Mouse (Mus musculus) layer of hippocampus, postnatal 36 days (tissue): ENCODE results near the gene Cinp. TPM values are rescaled to one million over a fixed set of nuclear protein-coding genes. Genes with fewer than 3 reads are reported as not detected.

Experiments used
- DNase-seq, 2 experiments: peaks; one replicate each; pipeline ENCODE4 v3.0.0; 2022
- total RNA-seq, 2 experiments: library from RNA; stranded (reverse); gene quantifications; 2 replicates each; pipeline ENCODE4 v1.2.3; 2021

The Cinp gene
- 10 to 100 TPM; 58.5 to 68.2 TPM for total RNA-seq

- DNase-seq, result peak; percentile 97
Measured at GRCm38 (mm10) chr12:110889036-110890020, at the start of gene Cinp, which contains the start of gene Tecpr2. Gene Cinp (minus strand): TSS chr12:110889145. Gene Tecpr2 (plus strand): TSS chr12:110889264.

- DNase-seq, result no peak
Measured at GRCm38 (mm10) chr12:110937496-110937895, 48.6 kb upstream of the Cinp start.

GRCm38 (mm10) chr12:110935983-110936620, 47.2 kb upstream of the Cinp start:
- peak; percentile 85 to 86 for DNase-seq

- peak in 1 of 2 experiments; percentile 24 for DNase-seq
Measured at GRCm38 (mm10) chr12:110932820-110933219, 43.9 kb upstream of the Cinp start.

- DNase-seq, result no peak
Measured at GRCm38 (mm10) chr12:110921572-110921971, 32.6 kb upstream of the Cinp start.

- DNase-seq, result no peak
Measured at GRCm38 (mm10) chr12:110920254-110920653, 31.3 kb upstream of the Cinp start.

- no peak for DNase-seq
Measured at GRCm38 (mm10) chr12:110915761-110916160, 26.8 kb upstream of the Cinp start.

- no peak for DNase-seq
Measured at GRCm38 (mm10) chr12:110909962-110910361, 21.0 kb upstream of the Cinp start.

GRCm38 (mm10) chr12:110907845-110908244, 18.9 kb upstream of the Cinp start:
- no peak for DNase-seq

GRCm38 (mm10) chr12:110903536-110903935, 14.6 kb upstream of the Cinp start:
- no peak for DNase-seq

- no peak for DNase-seq
Measured at GRCm38 (mm10) chr12:110902106-110902505, 13.2 kb upstream of the Cinp start.

GRCm38 (mm10) chr12:110891887-110892286, 2.9 kb upstream of the Cinp start:
- no peak for DNase-seq

- no peak for DNase-seq
Measured at GRCm38 (mm10) chr12:110888606-110889005, 339 bp downstream of the Cinp start.

GRCm38 (mm10) chr12:110888106-110888505, 839 bp downstream of the Cinp start:
- no peak for DNase-seq

GRCm38 (mm10) chr12:110885251-110885650, 3.7 kb downstream of the Cinp start:
- no peak for DNase-seq

- no peak for DNase-seq
Measured at GRCm38 (mm10) chr12:110882291-110882690, 6.7 kb downstream of the Cinp start.

- no peak for DNase-seq
Measured at GRCm38 (mm10) chr12:110875351-110875750, 13.6 kb downstream of the Cinp start.

- DNase-seq, result no peak
Measured at GRCm38 (mm10) chr12:110871247-110871646, 17.7 kb downstream of the Cinp start.

GRCm38 (mm10) chr12:110870107-110870506, 18.8 kb downstream of the Cinp start:
- no peak for DNase-seq

GRCm38 (mm10) chr12:110865989-110866388, 23.0 kb downstream of the Cinp start:
- DNase-seq, result no peak

GRCm38 (mm10) chr12:110865571-110865970, 23.4 kb downstream of the Cinp start:
- DNase-seq, result no peak

- no peak for DNase-seq
Measured at GRCm38 (mm10) chr12:110864008-110864407, 24.9 kb downstream of the Cinp start.

GRCm38 (mm10) chr12:110861256-110861655, 27.7 kb downstream of the Cinp start:
- no peak for DNase-seq
